Mouse (Mus musculus): ENCODE measurements around the gene Ankrd34a. TPM values are rescaled to one million over a fixed set of nuclear protein-coding genes. Genes with fewer than 3 reads are reported as not detected.

Ankrd34a gene
- polyA plus RNA-seq, 1 experiment from 2014 or later = 0.12 TPM

- H3K9ac ChIP-seq = 0 out of 2 replicates have a peak overlapping the region, but pooled peaks have one; percentile 30
- 30% methylated on average over 10 of the region's 10 CpGs for WGBS (ENCODE audit: insufficient replicate concordance)
- ATAC-seq (ENCODE audit: insufficient read depth) = 0 out of 2 replicates have a peak, but pooled peaks have one; percentile 3
- H3K27me3 ChIP-seq = no peaks in the 10 kb centered on the region
- peak overlapping the region; percentile 53 for H3K4me2 ChIP-seq
- no peak overlapping the region for H3K4me3 ChIP-seq (replicated peaks)
- H3K4me1 ChIP-seq (replicated peaks) = peaks cover 70% of the 10 kb centered on the region
- H3K9me3 ChIP-seq (replicated peaks) = no peaks in the 10 kb centered on the region
- H3K27ac ChIP-seq (replicated peaks) = peak overlapping the region; percentile 56
- peaks cover 25% of the 10 kb centered on the region for H3K36me3 ChIP-seq (replicated peaks)
Measured at GRCm38 (mm10) chr3:96563911-96564632, 32.4 kb upstream of the Ankrd34a start.

DNA sequence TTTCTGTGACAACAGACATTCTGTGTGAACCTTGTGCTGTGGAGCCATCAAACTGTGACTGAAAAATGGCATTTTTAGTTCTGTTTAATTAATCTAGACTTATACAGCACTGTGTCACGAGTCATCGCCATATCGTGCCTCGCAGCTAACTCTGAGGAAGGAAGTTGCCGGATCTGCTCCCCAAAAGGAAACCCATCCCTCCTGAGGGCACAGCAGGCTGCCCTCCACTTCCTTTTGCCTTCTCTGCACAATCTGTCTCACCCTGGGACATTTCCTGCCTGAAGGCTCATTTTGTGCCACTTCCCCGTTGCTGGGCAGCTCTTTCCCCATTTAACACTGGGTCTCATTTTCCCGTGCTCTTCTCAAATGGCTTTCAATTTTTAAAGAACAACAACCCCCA is 31.8 kb upstream of the Ankrd34a start:
- WGBS (ENCODE audit: insufficient replicate concordance) = 12% methylated on average over 7 of the region's 7 CpGs
- Histone ChIP-seq H3K27ac (replicated peaks) (peak overlapping the region; percentile 56), H3K9ac (peak overlapping the region; percentile 30; the same call in 1 of the 2 replicates), H3K4me2 (peak overlapping the region; percentile 53), H3K4me3 (replicated peaks) (no peak overlapping the region), H3K36me3 (replicated peaks) (peaks cover 19% of the 10 kb centered on the region), H3K27me3 (no peaks in the 10 kb centered on the region), H3K9me3 (replicated peaks) (no peaks in the 10 kb centered on the region), H3K4me1 (replicated peaks) (peaks cover 66% of the 10 kb centered on the region)
- peak; percentile 47 for ATAC-seq (ENCODE audit: insufficient read depth)

- Histone ChIP-seq H3K36me3 (replicated peaks) (peaks cover 14% of the 10 kb centered on the region), H3K9ac (no peak overlapping the region), H3K4me2 (peak overlapping the region; percentile 53), H3K4me3 (replicated peaks) (no peak overlapping the region), H3K9me3 (replicated peaks) (no peaks in the 10 kb centered on the region), H3K27ac (replicated peaks) (peak overlapping the region; percentile 56), H3K4me1 (replicated peaks) (peaks cover 64% of the 10 kb centered on the region), H3K27me3 (no peaks in the 10 kb centered on the region)
- 51% methylated on average over 3 of the region's 3 CpGs for WGBS (ENCODE audit: insufficient replicate concordance)
- no peak for ATAC-seq (ENCODE audit: insufficient read depth)
Measured at GRCm38 (mm10) chr3:96565105-96565504, 31.3 kb upstream of the Ankrd34a start.

DNA sequence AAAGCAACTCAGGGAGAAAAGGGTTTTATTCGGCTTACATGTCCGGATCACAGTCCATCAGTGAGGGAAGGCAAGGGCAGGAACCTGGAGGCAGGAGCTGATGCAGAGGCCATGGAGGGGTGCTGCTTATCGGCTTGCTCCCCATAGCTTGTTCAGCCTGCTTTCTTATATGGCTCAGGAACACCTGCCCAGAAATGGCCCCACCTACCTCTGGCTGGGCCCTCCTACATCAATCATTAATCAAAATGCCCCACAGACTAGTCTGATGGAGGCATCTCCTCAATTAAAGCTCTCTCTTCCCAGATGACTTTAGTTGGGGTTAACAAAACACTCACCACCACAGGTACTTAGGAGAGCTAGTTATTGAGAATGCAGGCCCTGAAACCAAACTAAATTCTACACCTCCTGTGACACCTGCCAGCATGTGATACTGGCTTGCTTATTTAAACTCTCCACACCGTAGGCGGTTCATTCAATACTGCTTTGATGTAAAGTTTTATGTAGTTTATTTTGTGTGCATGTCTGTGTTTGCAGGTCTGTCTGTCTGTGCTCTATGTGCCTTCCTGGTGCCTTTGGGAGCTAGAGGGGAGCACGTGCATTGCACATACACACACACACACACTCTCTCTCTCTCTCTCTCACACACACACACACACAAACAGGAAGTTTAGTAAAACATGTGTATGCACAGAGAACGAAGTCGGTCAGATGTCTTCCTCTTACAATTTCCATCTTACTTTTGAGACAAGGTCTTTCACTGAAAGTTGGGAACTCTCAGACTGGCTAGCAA is 29.6 kb upstream of the Ankrd34a start:
- no peak overlapping the region for H3K9ac ChIP-seq
- peaks cover 55% of the 10 kb centered on the region for H3K4me1 ChIP-seq (replicated peaks)
- no peak overlapping the region for H3K4me2 ChIP-seq
- no peaks in the 10 kb centered on the region for H3K36me3 ChIP-seq (replicated peaks)
- H3K4me3 ChIP-seq (replicated peaks) = no peak overlapping the region
- H3K9me3 ChIP-seq (replicated peaks) = no peaks in the 10 kb centered on the region
- 58% methylated on average over 8 of the region's 8 CpGs for WGBS (ENCODE audit: insufficient replicate concordance)
- H3K27ac ChIP-seq (replicated peaks) = no peak overlapping the region
- ATAC-seq (ENCODE audit: insufficient read depth) = no peak
- H3K27me3 ChIP-seq = no peaks in the 10 kb centered on the region

DNA sequence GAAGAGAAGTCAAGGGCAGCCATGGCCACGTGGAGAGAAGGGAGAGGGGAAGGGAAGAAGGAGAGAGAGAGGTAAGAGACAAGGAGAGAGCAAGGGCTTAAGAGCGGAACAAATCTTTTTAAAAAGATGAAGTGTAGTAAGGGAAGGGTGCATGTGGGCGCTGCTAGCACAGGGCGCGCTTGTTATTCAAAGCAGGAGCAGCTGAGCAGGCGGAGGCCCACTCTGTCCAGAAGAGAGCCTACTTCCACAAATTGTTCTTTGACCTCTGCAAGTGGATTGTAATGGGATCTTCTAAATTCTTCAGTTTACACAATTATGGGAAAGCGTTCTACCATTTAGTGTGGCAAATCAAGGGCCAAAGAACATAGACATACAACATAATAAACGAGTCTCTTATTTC is 27.8 kb upstream of the Ankrd34a start:
- H3K4me2 ChIP-seq = no peak overlapping the region
- peaks cover 56% of the 10 kb centered on the region for H3K4me1 ChIP-seq (replicated peaks)
- H3K27me3 ChIP-seq = no peaks in the 10 kb centered on the region
- no peak overlapping the region for H3K4me3 ChIP-seq (replicated peaks)
- 72% methylated on average over 8 of the region's 8 CpGs for WGBS (ENCODE audit: insufficient replicate concordance)
- no peaks in the 10 kb centered on the region for H3K9me3 ChIP-seq (replicated peaks)
- no peaks in the 10 kb centered on the region for H3K36me3 ChIP-seq (replicated peaks)
- H3K27ac ChIP-seq (replicated peaks) = no peak overlapping the region
- no peak overlapping the region for H3K9ac ChIP-seq
- ATAC-seq (ENCODE audit: insufficient read depth) = no peak

DNA sequence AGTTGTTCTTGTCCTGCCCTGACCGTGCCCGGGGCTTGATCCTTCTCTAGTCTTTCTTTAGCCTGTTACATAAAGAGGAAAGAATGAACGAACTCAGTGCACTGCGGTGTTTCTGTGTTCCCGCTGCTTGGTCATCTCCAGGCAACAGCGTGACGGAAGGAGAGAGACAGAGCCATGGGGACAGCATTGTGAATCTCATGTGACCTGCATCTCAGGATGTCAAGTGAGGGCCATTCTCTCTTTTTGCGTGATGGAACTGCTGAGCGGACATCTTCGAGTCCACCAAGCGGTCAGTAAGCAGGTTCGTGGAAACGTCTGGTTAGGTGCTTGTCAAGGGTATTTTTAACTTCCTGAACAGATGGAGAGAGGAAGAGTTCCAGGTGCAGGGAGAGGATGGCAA is 26.9 kb upstream of the Ankrd34a start:
- no peak overlapping the region for H3K27ac ChIP-seq (replicated peaks)
- H3K36me3 ChIP-seq (replicated peaks) = no peaks in the 10 kb centered on the region
- H3K9ac ChIP-seq = no peak overlapping the region
- no peak overlapping the region for H3K4me2 ChIP-seq
- no peaks in the 10 kb centered on the region for H3K9me3 ChIP-seq (replicated peaks)
- H3K27me3 ChIP-seq = no peaks in the 10 kb centered on the region
- no peak for ATAC-seq (ENCODE audit: insufficient read depth)
- peaks cover 56% of the 10 kb centered on the region for H3K4me1 ChIP-seq (replicated peaks)
- 82% methylated on average over 13 of the region's 13 CpGs for WGBS (ENCODE audit: insufficient replicate concordance)
- no peak overlapping the region for H3K4me3 ChIP-seq (replicated peaks)

GRCm38 (mm10) chr3:96569966-96570605 is 26.4 kb upstream of the Ankrd34a start:
- H3K4me1 ChIP-seq (replicated peaks) = peaks cover 52% of the 10 kb centered on the region
- no peaks in the 10 kb centered on the region for H3K36me3 ChIP-seq (replicated peaks)
- no peaks in the 10 kb centered on the region for H3K9me3 ChIP-seq (replicated peaks)
- H3K27ac ChIP-seq (replicated peaks) = 0 out of 2 replicates have a peak overlapping the region, but pooled peaks have one; percentile 10
- no peaks in the 10 kb centered on the region for H3K27me3 ChIP-seq
- H3K4me2 ChIP-seq = no peak overlapping the region
- H3K4me3 ChIP-seq (replicated peaks) = no peak overlapping the region
- WGBS (ENCODE audit: insufficient replicate concordance) = 68% methylated on average over 11 of the region's 11 CpGs
- ATAC-seq (ENCODE audit: insufficient read depth) = no peak
- H3K9ac ChIP-seq = no peak overlapping the region

- no peaks in the 10 kb centered on the region for H3K9me3 ChIP-seq (replicated peaks)
- no peak overlapping the region for H3K4me3 ChIP-seq (replicated peaks)
- H3K27ac ChIP-seq (replicated peaks) = peak overlapping the region; percentile 10; the same call in 1 of the 2 replicates
- no peaks in the 10 kb centered on the region for H3K27me3 ChIP-seq
- WGBS (ENCODE audit: insufficient replicate concordance) = 38% methylated on average over 7 of the region's 7 CpGs
- no peak overlapping the region for H3K9ac ChIP-seq
- no peak for ATAC-seq (ENCODE audit: insufficient read depth)
- H3K36me3 ChIP-seq (replicated peaks) = no peaks in the 10 kb centered on the region
- peaks cover 53% of the 10 kb centered on the region for H3K4me1 ChIP-seq (replicated peaks)
- H3K4me2 ChIP-seq = no peak overlapping the region
Measured at GRCm38 (mm10) chr3:96570643-96571042, 25.8 kb upstream of the Ankrd34a start.

DNA sequence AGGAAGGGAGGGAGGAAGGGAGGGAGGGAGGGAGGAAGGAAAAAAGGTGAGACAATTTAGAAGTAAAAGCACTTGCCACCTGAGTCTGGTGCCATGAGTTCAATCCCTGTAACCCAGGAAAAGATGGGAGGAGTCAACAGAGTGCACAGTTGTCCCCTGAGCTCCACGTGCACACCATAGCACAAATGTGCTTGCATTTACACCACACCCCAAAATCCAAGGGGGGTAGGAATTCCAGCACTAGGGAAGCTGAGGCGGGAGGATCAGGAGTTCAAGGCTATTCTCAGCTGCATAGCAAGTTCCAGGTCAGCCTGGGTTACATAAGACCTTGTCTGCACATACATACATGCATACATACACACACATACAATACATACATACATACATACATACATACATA is 25.1 kb upstream of the Ankrd34a start:
- peaks cover 54% of the 10 kb centered on the region for H3K4me1 ChIP-seq (replicated peaks)
- 49% methylated on average over 2 of the region's 2 CpGs for WGBS (ENCODE audit: insufficient replicate concordance)
- ATAC-seq (ENCODE audit: insufficient read depth) = no peak

DNA sequence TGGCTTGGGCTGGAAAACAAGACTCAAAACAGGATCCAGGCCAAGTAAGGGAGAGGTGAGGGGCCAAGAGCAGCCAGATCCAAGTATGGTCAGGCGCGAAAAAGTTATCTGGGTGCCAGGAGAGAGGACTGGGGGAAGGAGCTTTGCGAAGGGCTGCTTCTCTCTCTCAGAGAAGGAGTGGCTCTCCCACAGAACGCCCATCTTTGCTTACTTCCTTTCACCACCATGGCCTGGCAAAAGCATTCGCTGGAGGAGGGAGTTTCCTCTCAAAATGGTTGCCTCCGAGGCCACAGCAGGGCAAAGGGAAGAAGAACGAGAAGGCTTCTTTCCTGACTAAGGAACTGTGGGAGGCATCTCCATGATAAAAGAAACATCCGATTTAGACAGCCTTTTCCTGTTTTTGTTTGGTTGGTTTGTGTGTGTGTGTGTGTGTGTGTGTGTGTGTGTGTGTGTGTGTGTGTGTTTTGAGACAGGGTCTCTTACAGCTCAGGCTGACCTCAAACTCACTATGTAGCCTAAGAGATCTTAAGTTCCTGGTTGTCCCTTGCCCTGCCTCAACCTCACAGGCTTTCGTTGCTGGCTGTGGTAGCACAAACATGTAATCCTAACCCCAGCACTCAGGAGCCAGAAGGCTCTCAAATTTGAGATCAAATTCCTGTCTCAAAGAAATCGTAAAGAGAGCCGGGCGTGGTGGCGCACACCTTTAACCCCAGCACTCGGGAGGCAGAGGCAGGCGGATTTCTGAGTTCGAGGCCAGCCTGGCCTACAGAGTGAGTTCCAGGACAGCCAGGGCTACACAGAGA is 24.3 kb upstream of the Ankrd34a start:
- Histone ChIP-seq H3K4me3 (replicated peaks) (no peak overlapping the region), H3K9me3 (replicated peaks) (no peaks in the 10 kb centered on the region), H3K4me2 (no peak overlapping the region), H3K27me3 (no peaks in the 10 kb centered on the region), H3K27ac (replicated peaks) (peak overlapping the region; percentile 0), H3K9ac (no peak overlapping the region), H3K36me3 (replicated peaks) (no peaks in the 10 kb centered on the region), H3K4me1 (replicated peaks) (peaks cover 54% of the 10 kb centered on the region)
- ATAC-seq (ENCODE audit: insufficient read depth) = no peak
- 50% methylated on average over 16 of the region's 16 CpGs for WGBS (ENCODE audit: insufficient replicate concordance)

More for the DNA sequence above, 25.1 kb upstream of the Ankrd34a start:
- Histone ChIP-seq H3K9ac (no peak overlapping the region), H3K4me3 (replicated peaks) (no peak overlapping the region), H3K36me3 (replicated peaks) (no peaks in the 10 kb centered on the region), H3K27ac (replicated peaks) (peak overlapping the region; percentile 0), H3K9me3 (replicated peaks) (no peaks in the 10 kb centered on the region), H3K4me2 (no peak overlapping the region), H3K27me3 (no peaks in the 10 kb centered on the region)

All from liver, embryonic 15.5 days (tissue).